Mouse (Mus musculus) thymus, postnatal 4 days (tissue): ENCODE measurements at regions not wholly inside any gene's neighbourhood (a gene's known extent, or its start where the extent isn't known, plus 50 kb on each side); places are given as distances from the start of the nearest gene placed in this dataset.
A peak's percentile ranks its signal among the peaks of the same experiment; 100 is the strongest.

Experiments used
- DNase-seq: peaks from one replicate; pipeline ENCODE4 v3.0.0; 2021

DNA sequence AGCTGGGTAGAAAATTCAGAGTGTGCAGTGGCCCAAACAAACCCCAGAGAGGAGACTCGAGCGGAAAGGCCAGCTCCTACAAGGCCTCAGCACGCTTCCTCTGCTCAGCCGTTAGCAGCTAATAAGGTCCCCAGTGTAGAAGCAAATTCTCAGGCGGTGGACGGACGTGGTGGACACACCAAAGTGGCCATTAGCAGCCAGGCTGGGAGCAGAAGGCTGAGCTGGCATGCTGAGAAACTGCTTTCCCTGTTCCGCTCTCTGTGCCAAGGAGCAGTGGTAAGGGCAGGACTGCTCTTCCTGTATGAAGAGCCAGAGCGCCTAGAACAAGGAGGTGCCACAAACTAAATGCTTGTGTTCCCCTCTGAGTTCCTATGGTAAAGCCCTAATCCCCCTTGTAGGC lies 282.1 kb upstream of the Id2 start:
- no peak for DNase-seq

GRCm38 (mm10) chr12:25378036-25378645 lies 281.2 kb upstream of the Id2 start:
- DNase-seq = no peak

- DNase-seq = no peak
Measured at GRCm38 (mm10) chr12:25376451-25376850, 279.5 kb upstream of the Id2 start.

- no peak for DNase-seq
Measured at GRCm38 (mm10) chr12:25367541-25367940, 270.6 kb upstream of the Id2 start.

GRCm38 (mm10) chr12:25365600-25366267 lies 268.8 kb upstream of the Id2 start:
- no peak for DNase-seq

DNA sequence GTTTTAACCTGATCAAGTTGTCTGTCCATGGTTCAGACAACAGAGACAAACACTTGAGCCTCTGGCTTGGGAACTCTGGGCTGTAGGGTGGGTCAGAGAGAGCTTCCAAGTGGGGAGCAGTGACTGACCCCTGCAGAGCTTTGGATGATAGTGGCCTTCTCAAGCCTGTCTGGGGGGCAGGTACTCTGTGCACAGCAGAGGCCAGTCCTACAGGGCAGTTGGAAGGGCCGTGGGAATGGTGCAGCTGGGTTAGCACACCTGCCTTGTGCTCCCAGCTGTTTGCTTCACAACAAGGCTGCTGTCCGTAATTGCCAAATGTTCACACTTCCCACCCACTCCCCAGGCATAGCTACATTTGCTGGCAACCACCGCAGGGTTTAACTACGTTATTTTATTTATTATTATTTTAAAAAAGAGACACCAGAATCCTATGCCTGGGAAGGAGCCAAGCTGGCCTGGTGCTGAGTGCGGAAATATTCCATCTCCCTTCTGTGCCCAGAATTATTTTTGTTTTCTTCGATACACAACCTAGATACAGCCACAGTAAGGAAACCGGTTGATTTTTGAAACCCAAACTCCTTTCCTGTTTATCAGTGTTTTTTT lies 268.1 kb upstream of the Id2 start:
- no peak for DNase-seq

DNA sequence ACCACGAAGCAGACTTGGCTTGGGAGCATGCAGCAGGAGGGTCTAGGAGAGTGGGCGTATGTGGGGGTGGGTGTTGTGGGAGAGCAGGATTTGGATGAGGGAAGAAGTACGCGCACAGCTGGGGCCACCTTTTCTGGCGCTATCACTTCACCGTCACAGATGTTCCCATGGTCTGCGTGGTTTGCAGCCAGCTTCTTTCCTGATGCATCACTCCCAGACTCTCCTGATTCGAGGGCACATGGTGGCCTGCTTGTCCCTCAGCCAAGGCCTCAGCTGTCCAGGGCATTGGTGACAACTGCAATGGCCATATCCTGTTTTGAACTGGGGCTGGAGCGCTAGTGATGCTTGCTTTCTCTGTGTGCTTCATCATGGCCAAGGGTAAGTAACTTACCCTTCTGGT lies 266.9 kb upstream of the Id2 start:
- DNase-seq = no peak

GRCm38 (mm10) chr12:25363341-25363740 lies 266.4 kb upstream of the Id2 start:
- DNase-seq = no peak

GRCm38 (mm10) chr12:25362771-25363170 lies 265.8 kb upstream of the Id2 start:
- no peak for DNase-seq

GRCm38 (mm10) chr12:25360726-25361125 lies 263.8 kb upstream of the Id2 start:
- DNase-seq = no peak

DNA sequence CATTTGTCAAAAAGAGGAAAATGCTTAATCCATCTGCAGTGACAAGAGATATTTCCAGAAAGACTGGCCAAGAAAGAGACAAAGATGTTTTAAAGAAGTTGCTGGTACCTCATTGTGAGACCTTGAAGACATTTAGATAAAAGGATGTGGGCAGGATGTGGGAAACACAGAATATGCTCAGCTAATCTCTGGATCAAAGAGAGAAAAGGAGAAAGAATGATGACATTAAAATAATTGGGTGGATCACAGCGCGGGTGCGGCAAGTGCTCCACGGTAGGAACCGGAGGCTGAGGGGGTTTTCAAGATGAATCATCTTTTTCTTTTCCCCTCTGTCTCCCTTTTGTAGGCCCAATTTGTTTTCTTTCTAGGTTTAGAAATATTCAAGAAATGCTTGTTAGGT lies 263.0 kb upstream of the Id2 start:
- DNase-seq = peak; percentile 20

DNA sequence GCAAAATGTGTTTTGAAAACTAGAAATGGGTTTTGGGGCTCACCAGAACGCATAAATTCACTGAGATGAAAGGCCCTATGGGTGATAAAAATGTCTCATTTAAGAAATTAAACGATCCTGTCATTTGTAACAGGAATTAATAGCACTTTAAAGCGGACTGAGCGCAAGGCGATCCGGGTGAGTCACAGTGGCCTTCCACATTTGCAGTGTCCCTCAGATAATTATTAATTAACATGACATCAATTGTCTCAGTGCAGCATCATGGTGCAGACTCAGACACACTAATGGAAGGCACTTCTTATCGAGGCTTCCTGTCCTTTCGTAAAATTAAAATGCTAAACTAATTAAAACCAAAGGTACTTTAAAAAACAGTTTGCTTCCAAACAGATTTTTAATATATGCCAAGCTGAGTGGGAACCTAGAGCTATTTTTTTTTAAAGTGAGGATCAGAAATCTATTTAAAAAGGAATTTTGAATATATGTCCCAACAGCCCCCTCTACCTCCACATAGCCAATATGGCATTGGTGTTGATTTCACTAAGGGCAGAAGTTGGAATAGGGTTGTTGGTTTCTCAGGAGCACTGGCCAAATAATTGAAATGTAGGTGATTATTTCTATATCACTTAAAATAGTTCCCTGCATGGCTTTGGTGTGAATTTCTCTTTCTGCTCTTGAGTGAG lies 262.0 kb upstream of the Id2 start:
- no peak for DNase-seq

DNA sequence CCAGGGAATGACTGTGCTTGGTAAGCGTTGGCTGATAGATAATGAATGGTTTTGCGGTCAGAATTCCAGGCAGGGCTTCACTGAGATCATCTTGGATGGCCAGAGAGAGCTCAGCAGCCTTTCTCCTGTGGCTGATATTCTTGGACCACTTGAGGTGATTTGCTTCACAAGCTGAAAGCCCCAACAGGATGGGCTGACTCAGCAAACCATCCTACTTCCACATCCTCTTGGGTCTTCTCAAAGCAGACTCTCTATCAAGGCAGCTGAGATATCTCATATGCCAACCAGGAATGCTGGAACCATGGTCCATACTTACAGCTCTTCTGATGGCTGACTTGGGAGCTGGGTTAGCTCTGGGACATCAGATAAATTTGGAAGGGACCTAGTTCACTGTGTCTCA lies 259.8 kb upstream of the Id2 start:
- DNase-seq = no peak

GRCm38 (mm10) chr12:25355217-25355616 lies 258.3 kb upstream of the Id2 start:
- DNase-seq = no peak

DNA sequence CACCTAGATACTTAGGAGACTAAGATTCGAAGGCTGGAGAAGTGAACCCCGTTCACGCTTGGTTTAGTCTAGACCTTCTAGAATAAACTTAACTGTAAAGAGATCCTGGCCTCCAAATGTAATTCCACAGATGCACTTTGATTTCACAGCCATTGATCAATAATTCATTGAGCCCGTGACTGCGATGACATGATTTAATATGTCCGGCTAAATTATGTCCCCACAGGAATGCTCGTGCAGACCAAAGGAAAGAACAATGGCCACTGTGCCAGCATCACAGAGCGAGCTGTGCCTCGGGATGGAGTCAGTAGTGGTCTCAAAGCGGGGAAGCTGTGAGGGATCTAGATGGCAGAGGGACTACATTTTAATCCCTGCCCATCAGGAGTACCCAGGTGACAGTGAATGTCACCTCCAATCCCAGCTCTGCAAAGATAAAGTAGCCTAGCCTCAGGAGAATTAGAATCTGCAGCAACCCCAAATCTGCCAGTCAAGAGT lies 256.5 kb upstream of the Id2 start:
- DNase-seq = no peak

DNA sequence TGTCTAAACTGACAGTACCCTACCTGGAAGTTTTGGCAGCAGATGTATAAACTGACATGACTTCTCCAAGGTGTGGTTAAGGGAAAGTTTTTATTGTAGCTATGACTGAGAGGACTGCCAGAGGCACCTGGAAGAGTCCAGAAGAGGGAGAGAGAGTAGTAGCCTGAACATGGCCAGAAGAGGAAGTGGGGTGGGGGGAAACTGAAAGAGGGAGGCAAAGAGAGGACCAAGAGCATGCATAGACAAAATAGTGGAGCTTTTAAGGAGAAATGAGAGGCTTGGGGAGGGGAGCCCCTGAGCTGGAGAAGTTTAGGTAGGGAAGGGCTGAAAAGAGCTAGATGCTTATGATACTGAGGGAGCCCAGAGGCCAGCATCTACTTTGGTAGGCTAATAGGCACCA lies 255.2 kb upstream of the Id2 start:
- no peak for DNase-seq

- no peak for DNase-seq
Measured at GRCm38 (mm10) chr12:25344354-25344753, 247.4 kb upstream of the Id2 start.

DNA sequence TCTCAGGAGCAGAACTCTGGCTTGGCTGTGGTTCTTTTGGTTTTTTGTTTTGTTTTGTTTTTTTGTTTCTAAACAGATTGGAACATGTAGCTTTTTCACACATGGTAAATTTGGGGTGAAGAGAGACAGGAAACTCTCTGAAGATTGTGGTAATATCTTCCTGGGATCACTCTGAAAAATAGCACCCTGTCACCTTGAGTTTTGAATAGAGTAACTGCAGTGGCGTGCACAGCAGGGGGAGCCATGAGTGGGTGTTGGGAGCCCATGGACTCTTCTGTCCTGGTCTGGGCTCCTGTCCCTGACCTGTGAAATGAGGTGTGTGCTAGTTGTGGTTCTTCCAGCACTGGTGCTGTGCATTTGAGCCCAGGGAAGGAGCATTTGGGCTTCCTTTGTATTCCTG lies 241.8 kb upstream of the Id2 start:
- peak; percentile 60 for DNase-seq

GRCm38 (mm10) chr12:25335930-25336329 lies 239.0 kb upstream of the Id2 start:
- no peak for DNase-seq

DNA sequence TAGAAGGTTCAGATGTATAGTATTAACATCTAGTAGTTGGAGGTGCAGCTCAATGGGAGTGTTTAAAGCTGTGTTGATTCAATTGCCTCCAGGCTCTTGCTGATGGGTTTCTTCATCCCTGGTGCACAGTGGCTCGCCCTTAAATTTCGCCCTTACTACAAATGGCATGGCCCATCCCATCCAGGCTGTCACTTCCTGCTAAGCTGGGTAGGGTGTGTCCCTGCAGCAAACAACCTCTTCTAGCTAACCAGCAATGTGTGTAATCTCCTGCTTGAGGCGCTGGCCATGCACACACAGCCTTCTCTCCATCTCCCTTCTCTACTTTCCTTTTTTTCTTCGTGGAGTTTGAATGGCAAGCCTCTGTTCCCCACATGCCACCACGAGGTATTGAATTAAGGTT lies 238.1 kb upstream of the Id2 start:
- DNase-seq = no peak

- no peak for DNase-seq
Measured at GRCm38 (mm10) chr12:25332384-25333035, 235.6 kb upstream of the Id2 start.

GRCm38 (mm10) chr12:25330004-25330708 lies 233.2 kb upstream of the Id2 start:
- DNase-seq = no peak

DNA sequence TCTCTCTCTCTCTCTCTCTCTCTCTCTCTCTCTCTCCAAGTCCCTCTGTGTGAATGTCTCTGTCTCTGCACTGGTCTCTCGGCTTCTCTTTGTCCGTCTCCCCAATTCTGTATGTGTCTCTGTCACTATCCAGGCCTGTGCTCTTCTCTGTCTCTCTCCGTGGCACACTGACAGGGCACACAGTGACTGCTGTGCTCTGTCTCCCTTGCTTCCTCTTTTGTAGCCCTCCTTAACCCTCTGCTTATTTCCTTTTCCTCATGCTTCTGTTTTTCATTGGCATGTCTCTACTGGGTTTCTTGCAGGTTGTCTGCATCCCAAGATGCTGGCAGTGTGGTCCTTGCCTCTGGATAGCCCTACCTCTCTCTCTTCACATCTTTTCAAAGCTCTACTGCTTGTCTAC lies 229.0 kb upstream of the Id2 start:
- no peak for DNase-seq
